Mouse (Mus musculus): ENCODE data around the gene Polm.
A peak's percentile ranks its signal among the peaks of the same experiment; 100 is the strongest.

Gene Polm

GRCm38 (mm10) chr11:5837251-5838246 is at the start of gene Polm:
TSS of gene Polm (minus strand) at chr11:5838016.
- DNase-seq = peak; percentile 94 to 95

- DNase-seq = no peak
Observed at GRCm38 (mm10) chr11:5887250-5887649, 49.4 kb upstream of the Polm start.

- DNase-seq = peak; percentile 80 to 85
Observed at GRCm38 (mm10) chr11:5886187-5886586, 48.4 kb upstream of the Polm start.

- DNase-seq = no peak
Observed at GRCm38 (mm10) chr11:5882518-5882917, 44.7 kb upstream of the Polm start.

GRCm38 (mm10) chr11:5879905-5880304 is 42.1 kb upstream of the Polm start:
- peak; percentile 85 to 90 for DNase-seq

GRCm38 (mm10) chr11:5878661-5879060 is 40.8 kb upstream of the Polm start:
- DNase-seq = no peak

GRCm38 (mm10) chr11:5877921-5878526 is 40.2 kb upstream of the Polm start, which contains the start of gene Pold2:
TSS of gene Pold2 (minus strand) at chr11:5878292.
- peak; percentile 97 for DNase-seq

- DNase-seq = no peak
Observed at GRCm38 (mm10) chr11:5877421-5877820, 39.6 kb upstream of the Polm start.

- DNase-seq = no peak
Observed at GRCm38 (mm10) chr11:5873192-5873591, 35.4 kb upstream of the Polm start.

- no peak for DNase-seq
Observed at GRCm38 (mm10) chr11:5872707-5873106, 34.9 kb upstream of the Polm start.

GRCm38 (mm10) chr11:5870069-5870468 is 32.3 kb upstream of the Polm start:
- no peak for DNase-seq

GRCm38 (mm10) chr11:5869331-5869730 is 31.5 kb upstream of the Polm start:
- peak in 1 of 2 experiments; percentile 56 for DNase-seq

GRCm38 (mm10) chr11:5868324-5868723 is 30.5 kb upstream of the Polm start:
- DNase-seq = no peak

GRCm38 (mm10) chr11:5867196-5867595 is 29.4 kb upstream of the Polm start:
- DNase-seq = no peak

- DNase-seq = no peak
Observed at GRCm38 (mm10) chr11:5862394-5863105, 24.7 kb upstream of the Polm start.

GRCm38 (mm10) chr11:5861678-5862393 is 24.0 kb upstream of the Polm start, which contains the start of gene Aebp1:
TSS of gene Aebp1 (plus strand) at chr11:5861947.
- DNase-seq = peak in 1 of 2 experiments; percentile 44

- DNase-seq = no peak
Observed at GRCm38 (mm10) chr11:5860639-5861038, 22.8 kb upstream of the Polm start.

GRCm38 (mm10) chr11:5859883-5860550 is 22.2 kb upstream of the Polm start:
- no peak for DNase-seq

GRCm38 (mm10) chr11:5858723-5859122 is 20.9 kb upstream of the Polm start:
- DNase-seq = no peak

GRCm38 (mm10) chr11:5856479-5857130 is 18.8 kb upstream of the Polm start:
- no peak for DNase-seq

GRCm38 (mm10) chr11:5855902-5856301 is 18.1 kb upstream of the Polm start:
- peak; percentile 52 to 70 for DNase-seq

Measured in cerebellum, postnatal 14 days (tissue).